Mouse (Mus musculus) kidney, adult 10 weeks (tissue): Measurements from ENCODE around the gene Notch3. TPM values are rescaled to one million over a fixed set of nuclear protein-coding genes. Genes with fewer than 3 reads are reported as not detected.

Source experiments
- polyA plus RNA-seq: library from polyadenylated mRNA; stranded (reverse); fragments of 350-450 nt; fragmentation: Illumina TruSeq; extraction: RNeasy Lipid Tissue Mini Kit (QIAGEN cat#74804); gene quantifications from one replicate; pipeline ENCODE4 v1.2.3, GENCODE M21; 2014; ENCODE audit warnings: low read depth, low replicate concordance

Notch3 gene
- 0.65 TPM for polyA plus RNA-seq

GRCm38 (mm10) chr17:32166687-32167086 lies at the start of gene Notch3:
Notch3 (minus strand) TSS chr17:32166852.

GRCm38 (mm10) chr17:32188863-32189636 lies 22.4 kb upstream of the Notch3 start, which contains the start of gene Ephx3:
Ephx3 (minus strand) TSS chr17:32189549.

Other genes starting within 250 kb of the Notch3 start
- 1.4 TPM for gene Rrp1b, start 130.8 kb downstream of the Notch3 start, polyA plus RNA-seq
- gene Hsf2bp, start 130.5 kb downstream of the Notch3 start, polyA plus RNA-seq = 3.7 TPM
- 0.49 TPM for gene Ephx3, start 22.7 kb upstream of the Notch3 start, polyA plus RNA-seq
- 16.8 TPM for gene Brd4, start 117.9 kb upstream of the Notch3 start, polyA plus RNA-seq
- 50.5 TPM for gene Akap8, start 154.4 kb upstream of the Notch3 start, polyA plus RNA-seq
- 18.6 TPM for gene Akap8l, start 183.8 kb upstream of the Notch3 start, polyA plus RNA-seq
- gene Wiz, start 222.6 kb upstream of the Notch3 start, polyA plus RNA-seq = 2.5 TPM
- not detected for gene Rasal3, start 236.7 kb upstream of the Notch3 start, polyA plus RNA-seq